Mouse (Mus musculus) embryonic facial prominence, embryonic 14.5 days (tissue): ENCODE data around the gene Mymx. TPM values are rescaled to one million over a fixed set of nuclear protein-coding genes. Genes with fewer than 3 reads are reported as not detected.
A peak's percentile ranks its signal among the peaks of the same experiment; 100 is the strongest.
"Not testable (repeated sequence)": the region's sequence is repeated elsewhere in the genome, so short reads cannot be mapped to it uniquely, and the experiment has no call there.

Experiments used
- ATAC-seq: fragments of 200-750 bp; cut with Nextera tagmentation; 2 replicates; pipeline ENCODE4 v1.8.0; 2017; ENCODE audit warnings: low read depth, moderate number of reproducible peaks, moderate TSS enrichment
- DNase-seq: peaks from one replicate; pipeline ENCODE4 v3.0.0-alpha.2; 2015; ENCODE audit warnings: low spot score
- H3K27ac ChIP-seq: fragments of 300-500 bp; sonication (generic); replicated peaks from 2 replicates; pipeline ENCODE4 v1.5.1; 2014; ENCODE audit warnings: low read depth, mild to moderate bottlenecking, low read length, moderate library complexity
- H3K27me3 ChIP-seq: fragments of 300-500 bp; sonication (generic); replicated peaks from 2 replicates; pipeline ENCODE4 v1.6.1; 2014; ENCODE audit warnings: low read length; ENCODE audit not compliant: control insufficient read depth, insufficient read depth
- H3K36me3 ChIP-seq: fragments of 300-500 bp; sonication (generic); 2 replicates; pipeline ENCODE4 v1.6.1; 2014; ENCODE audit warnings: low read length, mixed read lengths; ENCODE audit not compliant: control insufficient read depth, insufficient read depth
- H3K4me1 ChIP-seq: fragments of 300-500 bp; sonication (generic); 2 replicates; pipeline ENCODE4 v1.6.1; 2014; ENCODE audit warnings: antibody characterized with exemption, low read length; ENCODE audit not compliant: control insufficient read depth, insufficient read depth
- H3K4me2 ChIP-seq: fragments of 300-500 bp; sonication (generic); 2 replicates; pipeline ENCODE4 v1.6.1; 2014; ENCODE audit warnings: low read depth, mild to moderate bottlenecking, low read length, moderate library complexity, mixed read lengths
- H3K4me3 ChIP-seq: fragments of 300-500 bp; sonication (generic); 2 replicates; pipeline ENCODE4 v1.5.1; 2014; ENCODE audit warnings: low read depth, mild to moderate bottlenecking, low read length
- H3K9ac ChIP-seq: fragments of 300-500 bp; sonication (generic); 2 replicates; pipeline ENCODE4 v1.6.1; 2014; ENCODE audit warnings: low read depth, mild to moderate bottlenecking, low read length, moderate library complexity, mixed read lengths
- H3K9me3 ChIP-seq: fragments of 300-500 bp; sonication (generic); 2 replicates; pipeline ENCODE4 v1.6.1; 2016; ENCODE audit warnings: low read length; ENCODE audit not compliant: control insufficient read depth
- WGBS: fragments of 180-500 bp; shearing (Covaris S2); extraction: QIAGEN DNeasy Blood & Tissue Kit; methylation state at CpG from one replicate; pipeline ENCODE4 v1.1.7; 2014; 5-methylcytosine and 5-hydroxymethylcytosine counted together
- polyA plus RNA-seq: library from polyadenylated mRNA; unstranded; fragments of >200 nt; fragmentation: Nextera tagmentation; extraction: Ambion mirVana; gene quantifications from 2 replicates; pipeline ENCODE4 v1.2.1, GENCODE M21; 2014

Mymx gene
- polyA plus RNA-seq, 1 experiment from 2014 or later, result 52.1 TPM

DNA sequence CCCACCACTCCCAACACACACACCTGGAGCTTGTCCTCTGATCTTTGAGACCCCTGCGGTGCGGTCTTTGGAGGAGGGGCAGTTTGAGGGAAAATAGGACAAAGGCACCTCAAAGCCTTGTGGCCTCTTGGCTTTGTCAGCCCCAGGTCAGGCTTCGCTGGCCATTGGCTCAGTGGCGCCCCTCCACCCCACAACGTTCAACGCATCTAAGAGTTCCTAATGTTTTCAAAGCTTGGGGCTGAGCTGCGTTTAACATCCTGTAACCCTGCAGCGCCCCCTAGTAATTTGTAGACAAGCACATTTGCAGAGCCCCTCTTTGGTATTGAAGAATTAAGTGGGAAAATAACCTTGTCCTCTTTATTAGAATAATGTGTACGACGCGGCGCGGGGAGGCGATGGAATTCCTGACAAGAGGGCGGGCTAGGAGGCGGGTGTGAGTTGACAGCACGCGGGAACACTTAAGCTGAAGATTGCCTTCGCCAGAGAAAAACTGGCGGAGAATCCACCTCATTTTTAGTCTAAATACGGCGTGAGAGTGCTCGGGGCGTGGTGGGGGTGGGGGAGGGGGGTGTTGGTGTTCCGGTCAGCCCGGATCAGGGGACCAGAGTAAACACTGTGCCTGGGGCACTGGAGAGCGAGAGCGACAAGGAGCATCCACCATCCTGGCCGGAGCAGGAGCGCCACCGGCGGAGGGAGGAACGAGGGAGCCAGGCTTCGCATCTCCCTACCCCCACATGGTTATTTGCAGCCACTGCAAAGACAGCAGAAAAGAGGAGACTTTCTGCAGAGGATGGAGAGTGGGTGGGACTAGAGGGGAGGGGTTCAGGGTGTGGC, 28.2 kb upstream of the Mymx start:
- H3K9me3 ChIP-seq, result no peaks in the 10 kb centered on the region
- H3K36me3 ChIP-seq, result no peaks in the 10 kb centered on the region
- ATAC-seq, result peak; percentile 79
- H3K27ac ChIP-seq, result peak overlapping the region; percentile 55
- H3K27me3 ChIP-seq, result no peaks in the 10 kb centered on the region
- WGBS, result 3% methylated on average over 33 of the region's 34 CpGs
- H3K4me2 ChIP-seq, result peak overlapping the region; percentile 92
- peak overlapping the region; percentile 61 for H3K9ac ChIP-seq
- H3K4me1 ChIP-seq, result peaks cover 8% of the 10 kb centered on the region; the same call in 1 of the 2 replicates
- H3K4me3 ChIP-seq, result peak overlapping the region; percentile 46
- DNase-seq, result peak; percentile 89

DNA sequence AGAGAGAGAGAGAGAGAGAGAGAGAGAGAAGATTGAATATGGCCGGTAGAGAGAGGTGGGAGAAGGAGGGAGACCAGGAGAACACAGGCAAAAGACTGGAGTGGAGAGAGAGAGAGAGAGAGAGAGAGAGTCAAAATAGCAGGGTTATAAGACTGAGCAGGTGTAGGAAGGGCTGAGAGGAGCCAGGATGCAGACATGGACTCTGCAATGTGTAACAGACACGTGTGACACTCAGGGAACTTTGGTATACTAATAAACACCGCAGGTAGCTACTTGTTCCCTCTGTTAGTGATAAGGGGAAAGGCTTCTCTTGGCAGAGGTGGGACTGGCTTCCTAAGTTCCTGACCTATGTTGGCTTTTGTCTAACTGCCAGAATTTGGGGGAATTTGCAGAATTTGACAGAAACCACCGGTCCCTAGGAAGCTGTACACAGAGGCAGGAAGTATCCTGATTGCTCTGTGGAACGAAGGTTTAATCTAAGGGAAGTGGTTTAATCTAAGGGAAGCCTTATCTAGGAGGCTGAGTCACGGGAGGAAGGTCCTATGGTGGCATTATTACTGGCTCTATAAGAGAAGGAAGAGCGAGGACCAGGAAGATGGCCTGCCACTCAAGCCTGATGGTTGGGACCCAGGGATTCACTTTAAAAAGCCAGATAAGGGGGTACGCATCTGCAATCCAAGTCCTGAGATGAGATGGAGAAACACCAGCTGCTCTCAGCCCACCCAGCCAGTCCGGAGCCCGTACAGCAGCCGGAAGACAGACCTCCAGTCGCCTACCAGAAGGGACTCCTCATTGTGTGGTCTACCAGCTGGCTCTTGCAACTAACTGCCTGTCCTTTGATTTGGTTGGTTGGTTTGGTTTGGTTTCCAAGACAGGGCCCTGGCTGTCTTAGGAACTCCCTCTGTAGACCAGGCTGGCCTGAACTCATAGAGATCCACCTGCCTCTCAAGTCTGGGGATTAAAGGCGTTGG, 27.3 kb upstream of the Mymx start:
- DNase-seq (no peak), ATAC-seq (no peak)
- Histone ChIP-seq H3K9me3 (no peaks in the 10 kb centered on the region), H3K4me1 (peaks cover 8% of the 10 kb centered on the region; the same call in 1 of the 2 replicates), H3K4me2 (peak overlapping the region; percentile 92), H3K36me3 (no peaks in the 10 kb centered on the region), H3K27ac (no peak overlapping the region), H3K4me3 (peak overlapping the region; percentile 46), H3K27me3 (no peaks in the 10 kb centered on the region), H3K9ac (peak overlapping the region; percentile 61; the same call in 1 of the 2 replicates)
- 64% methylated on average over 13 of the region's 13 CpGs for WGBS

DNA sequence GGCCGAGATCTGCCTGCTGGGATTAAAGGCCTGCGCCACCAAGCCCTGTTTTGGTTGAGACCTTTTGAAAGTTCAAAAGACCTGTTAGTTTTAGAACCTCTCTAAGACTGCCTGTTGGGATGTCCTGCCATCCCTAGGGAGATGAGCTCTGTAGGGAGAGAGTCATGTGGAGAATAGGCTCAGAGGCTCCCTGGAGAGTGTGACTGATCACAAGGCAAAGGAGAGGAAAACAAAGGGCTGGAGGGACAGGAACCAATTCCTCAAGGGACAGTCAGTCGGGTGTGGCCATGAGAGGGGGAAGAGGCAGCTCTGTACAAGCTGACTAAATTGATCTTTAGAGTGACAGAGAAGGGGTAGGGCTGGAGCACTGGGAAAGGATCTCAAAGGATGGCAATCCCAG, 26.3 kb upstream of the Mymx start:
- Histone ChIP-seq H3K27ac (no peak overlapping the region), H3K9me3 (no peaks in the 10 kb centered on the region), H3K27me3 (no peaks in the 10 kb centered on the region), H3K9ac (no peak overlapping the region), H3K4me3 (no peak overlapping the region), H3K4me1 (peaks cover 8% of the 10 kb centered on the region; the same call in 1 of the 2 replicates), H3K36me3 (no peaks in the 10 kb centered on the region), H3K4me2 (no peak overlapping the region)
- no peak for ATAC-seq
- DNase-seq, result no peak
- WGBS, result 30% methylated on average over 3 of the region's 3 CpGs

DNA sequence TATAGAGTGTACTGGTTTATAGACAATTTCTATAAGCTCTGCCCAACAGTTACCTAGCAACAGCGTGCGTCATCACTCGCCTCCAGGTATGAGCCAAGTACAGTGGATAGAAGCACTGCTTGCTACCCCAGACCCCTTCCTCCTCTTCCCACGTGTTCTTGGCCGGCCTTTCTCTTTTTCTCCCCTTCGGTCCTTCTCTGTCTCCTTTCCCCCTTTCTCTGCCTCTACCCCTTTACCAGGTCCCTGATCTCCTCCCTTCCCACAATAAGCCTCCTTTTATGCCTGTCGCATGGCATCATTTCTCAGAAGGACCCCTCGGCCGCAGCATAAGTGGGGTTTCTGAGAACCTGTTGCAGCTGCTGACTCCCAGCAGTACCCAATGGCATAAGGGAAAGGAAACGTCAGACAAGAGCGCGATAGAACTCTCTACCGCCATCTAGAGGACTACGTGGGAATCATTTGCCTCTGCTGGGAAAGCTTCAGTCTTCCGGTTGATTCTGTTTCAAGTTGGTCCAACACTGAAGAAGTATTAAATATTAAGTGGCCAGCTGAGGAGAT, 24.8 kb upstream of the Mymx start:
- DNase-seq (peak; percentile 91), ATAC-seq (peak; percentile 42; the same call in 1 of the 2 replicates)
- H3K4me1 ChIP-seq, result peaks cover 8% of the 10 kb centered on the region; the same call in 1 of the 2 replicates
- peak overlapping the region; percentile 40; the same call in 1 of the 2 replicates for H3K9ac ChIP-seq
- H3K36me3 ChIP-seq, result no peaks in the 10 kb centered on the region
- WGBS, result 25% methylated on average over 15 of the region's 15 CpGs
- no peaks in the 10 kb centered on the region for H3K9me3 ChIP-seq
- no peak overlapping the region for H3K4me3 ChIP-seq
- peak overlapping the region; percentile 48 for H3K4me2 ChIP-seq
- no peak overlapping the region for H3K27ac ChIP-seq
- no peaks in the 10 kb centered on the region for H3K27me3 ChIP-seq

GRCm38 (mm10) chr17:45623425-45623824, 21.5 kb upstream of the Mymx start:
- H3K4me3 ChIP-seq, ATAC-seq, DNase-seq, H3K36me3 ChIP-seq, H3K27ac ChIP-seq, H3K9me3 ChIP-seq, H3K4me2 ChIP-seq, H3K9ac ChIP-seq, H3K27me3 ChIP-seq: not testable (repeated sequence)
- peaks cover 12% of the 10 kb centered on the region; the same call in 1 of the 2 replicates for H3K4me1 ChIP-seq
- WGBS, result 88% methylated on average over 8 of the region's 8 CpGs

DNA sequence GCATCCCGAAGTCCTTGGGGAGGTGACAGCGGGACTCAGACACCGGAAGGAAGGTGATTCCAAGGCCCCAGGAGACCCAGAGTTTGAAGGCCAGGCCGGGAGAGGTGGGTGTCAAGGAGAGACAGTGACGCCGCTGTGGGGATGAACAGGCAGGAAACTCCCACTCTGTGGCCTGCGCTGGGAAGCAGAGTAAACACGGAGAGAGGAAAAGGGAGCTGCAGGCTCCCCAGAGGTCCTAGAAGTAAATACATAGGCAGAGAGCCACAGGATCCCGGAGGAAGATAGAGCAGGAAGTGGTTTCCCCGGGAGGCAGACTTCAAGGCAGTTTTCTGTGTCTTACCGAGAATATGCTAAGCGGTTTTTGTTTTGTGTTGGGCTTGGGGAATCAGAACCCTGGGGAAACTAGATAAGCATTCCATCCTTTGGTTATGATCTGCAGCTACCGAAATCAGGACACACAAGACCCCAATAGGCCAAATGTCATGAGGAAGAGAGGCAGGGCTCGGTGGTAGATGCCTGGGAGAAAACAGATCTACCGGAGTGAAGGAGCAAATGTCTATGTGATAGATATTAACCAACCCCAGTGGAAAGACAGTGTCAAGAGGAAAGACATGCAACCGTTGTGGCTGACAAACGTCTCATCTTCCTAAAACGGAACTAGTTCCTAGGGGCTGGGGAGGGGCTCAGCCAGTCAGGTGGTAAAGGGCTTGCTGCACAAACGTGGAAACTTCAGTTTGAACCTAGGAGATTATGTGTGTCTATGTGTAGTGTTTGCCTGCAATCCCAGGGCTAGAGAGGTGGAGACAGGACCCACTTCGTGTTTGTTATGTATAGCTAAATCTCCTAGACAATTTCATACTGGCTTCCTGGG, 17.7 kb upstream of the Mymx start:
- H3K27me3 ChIP-seq, result no peaks in the 10 kb centered on the region
- peak overlapping the region; percentile 48 for H3K27ac ChIP-seq
- H3K4me1 ChIP-seq, result peaks cover 12% of the 10 kb centered on the region; the same call in 1 of the 2 replicates
- 17% methylated on average over 20 of the region's 20 CpGs for WGBS
- DNase-seq (no peak), ATAC-seq (no peak)
- H3K36me3 ChIP-seq, result no peaks in the 10 kb centered on the region
- peak overlapping the region; percentile 41; the same call in 1 of the 2 replicates for H3K9ac ChIP-seq
- peak overlapping the region; percentile 43 for H3K4me2 ChIP-seq
- no peaks in the 10 kb centered on the region for H3K9me3 ChIP-seq
- H3K4me3 ChIP-seq, result peak overlapping the region; percentile 10; the same call in 1 of the 2 replicates

GRCm38 (mm10) chr17:45618941-45619385, 17.1 kb upstream of the Mymx start:
- DNase-seq, result no peak
- H3K4me1 ChIP-seq, result peaks cover 12% of the 10 kb centered on the region; the same call in 1 of the 2 replicates
- WGBS, result 18% methylated on average over 8 of the region's 8 CpGs

More at GRCm38 (mm10) chr17:45618941-45619385, 17.1 kb upstream of the Mymx start:
- no peaks in the 10 kb centered on the region for H3K9me3 ChIP-seq
- peak overlapping the region; percentile 10; the same call in 1 of the 2 replicates for H3K4me3 ChIP-seq
- H3K27me3 ChIP-seq, result no peaks in the 10 kb centered on the region
- peak overlapping the region; percentile 48 for H3K27ac ChIP-seq
- ATAC-seq, result no peak
- H3K9ac ChIP-seq, result peak overlapping the region; percentile 41; the same call in 1 of the 2 replicates
- H3K4me2 ChIP-seq, result peak overlapping the region; percentile 43
- H3K36me3 ChIP-seq, result no peaks in the 10 kb centered on the region
